Mouse (Mus musculus) G1E-ER4 (cell line): ENCODE results near the gene Bcl11a. TPM values are rescaled to one million over a fixed set of nuclear protein-coding genes. Genes with fewer than 3 reads are reported as not detected.

Experiments
- GATA1 ChIP-seq: IDR thresholded peaks from one replicate; pipeline ENCODE4 v1.8.0; 2012; ENCODE audit warnings: low read length, inconsistent platforms
- polyA plus RNA-seq: library from polyadenylated mRNA; stranded (reverse); fragments of >175 nt; gene quantifications from 2 replicates; pipeline ENCODE4 v1.2.3, GENCODE M21; 2012

The Bcl11a gene
- polyA plus RNA-seq: 112 and 115 TPM in 2 replicates

DNA sequence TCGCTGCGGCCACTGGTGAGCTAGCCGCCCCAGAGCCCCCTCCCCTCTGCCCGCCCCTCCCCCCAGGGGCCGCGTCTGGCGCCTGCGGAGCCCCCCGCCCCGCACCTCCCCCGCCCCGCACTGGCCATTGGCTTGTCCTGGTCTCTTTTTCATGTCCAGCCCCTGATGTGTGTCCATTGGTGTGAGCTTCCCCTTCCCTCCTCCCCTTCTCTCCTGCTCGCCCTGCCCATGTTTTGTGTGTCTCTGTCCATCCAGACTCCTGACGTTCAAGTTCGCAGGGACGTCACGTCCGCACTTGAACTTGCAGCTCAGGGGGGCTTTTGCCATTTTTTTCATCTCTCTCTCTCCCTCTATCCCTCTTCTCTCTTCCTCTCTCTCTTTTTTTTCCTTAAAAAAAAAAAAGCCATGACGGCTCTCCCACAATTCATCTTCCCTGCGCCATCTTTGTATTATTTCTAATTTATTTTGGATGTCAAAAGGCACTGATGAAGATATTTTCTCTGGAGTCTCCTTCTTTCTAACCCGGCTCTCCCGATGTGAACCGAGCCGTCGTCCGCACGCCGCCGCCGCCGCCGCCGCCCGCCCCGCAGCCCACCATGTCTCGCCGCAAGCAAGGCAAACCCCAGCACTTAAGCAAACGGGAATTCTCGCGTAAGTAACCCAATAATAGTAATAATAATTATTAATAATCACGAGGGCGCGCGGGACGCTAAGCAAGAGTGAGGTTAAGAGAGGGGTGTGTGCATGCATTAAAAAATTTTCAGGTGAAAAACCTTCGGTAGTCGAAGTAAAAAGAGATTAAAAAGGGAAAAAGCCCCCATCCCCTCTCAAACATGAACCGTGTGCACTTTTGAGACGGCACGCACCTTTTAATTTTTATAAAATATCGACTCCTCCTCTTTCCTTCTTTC lies at the start of gene Bcl11a:
Gene Bcl11a (plus strand): TSS at position 262 of the 911 bp plus-strand sequence.
- TF ChIP-seq GATA1: no peak

GRCm38 (mm10) chr11:24044025-24044424 lies 33.8 kb upstream of the Bcl11a start:
- no peak for TF ChIP-seq GATA1

DNA sequence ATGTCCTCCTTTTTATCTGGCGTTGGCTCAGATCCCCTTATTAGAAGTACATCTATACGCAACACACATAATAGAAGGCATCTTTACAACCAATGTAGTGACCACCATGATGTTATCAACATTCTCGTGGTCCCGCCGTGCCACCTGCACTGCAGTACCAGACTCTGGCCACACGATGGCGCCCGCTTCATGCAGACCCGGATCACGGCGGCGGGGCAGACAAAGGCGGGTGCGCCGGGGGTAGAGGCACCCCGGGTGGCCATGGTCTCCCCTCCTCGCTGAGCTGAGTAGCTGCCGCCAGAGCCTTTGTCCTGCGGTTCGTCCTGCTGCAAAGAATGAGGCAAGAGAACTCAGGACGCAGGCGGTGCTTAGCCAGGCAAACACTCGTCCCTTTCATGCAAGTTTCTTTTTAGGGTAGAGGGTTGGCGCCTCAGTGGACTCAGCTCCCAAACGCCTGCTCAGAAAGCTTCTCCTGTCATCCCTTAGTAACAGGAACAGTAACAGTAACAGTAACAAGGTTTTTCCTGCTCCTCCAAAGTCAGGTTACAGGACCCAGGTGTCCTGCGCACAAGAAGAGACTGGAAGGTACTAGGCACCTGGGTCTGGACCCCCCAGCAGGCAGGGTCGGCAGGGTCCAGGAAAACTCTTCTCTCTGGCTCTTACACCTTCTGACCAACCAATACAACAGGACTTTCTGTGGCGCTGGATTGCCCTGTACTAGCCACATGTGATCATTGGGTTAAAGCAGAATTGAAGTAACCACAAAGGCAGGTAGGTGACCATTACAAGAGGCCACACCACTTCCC lies 28.4 kb upstream of the Bcl11a start:
- no peak for TF ChIP-seq GATA1

DNA sequence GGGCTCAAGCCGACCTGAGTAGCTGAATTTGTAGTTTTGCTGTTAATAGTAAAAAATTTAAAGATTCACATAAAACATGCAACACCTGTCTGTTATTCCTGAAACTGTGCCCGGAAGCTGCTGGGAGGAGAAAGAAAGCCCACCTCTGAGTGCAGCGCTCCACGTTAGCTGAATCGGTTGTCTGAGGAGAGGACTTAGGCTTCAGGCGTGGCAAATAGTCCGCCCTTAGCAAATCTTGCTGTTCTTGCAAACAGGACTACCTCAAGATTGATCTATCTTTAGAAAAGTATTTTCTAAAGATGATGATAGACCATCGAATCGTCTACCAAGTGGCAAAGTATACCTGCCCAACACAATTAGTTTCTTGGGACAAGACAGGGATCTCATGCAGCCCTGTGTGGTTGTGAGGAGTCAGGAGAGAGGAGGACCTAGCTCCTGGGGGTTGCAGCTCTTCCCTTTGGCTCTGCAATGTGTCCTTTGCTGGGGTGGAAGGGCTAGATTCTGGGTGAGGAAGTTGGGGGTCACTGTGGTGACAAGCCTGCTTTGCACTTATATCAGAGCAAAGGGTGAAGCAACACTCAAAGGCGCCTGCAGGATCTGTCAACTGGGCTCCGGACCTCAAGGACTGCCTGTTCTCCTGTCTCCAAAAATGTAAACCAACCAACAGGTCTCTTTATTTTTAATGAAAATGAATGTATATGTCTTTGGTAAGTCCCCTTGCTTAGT lies 27.7 kb upstream of the Bcl11a start:
- no peak for TF ChIP-seq GATA1

GRCm38 (mm10) chr11:24052882-24053281 lies 25.0 kb upstream of the Bcl11a start:
- no peak for TF ChIP-seq GATA1

DNA sequence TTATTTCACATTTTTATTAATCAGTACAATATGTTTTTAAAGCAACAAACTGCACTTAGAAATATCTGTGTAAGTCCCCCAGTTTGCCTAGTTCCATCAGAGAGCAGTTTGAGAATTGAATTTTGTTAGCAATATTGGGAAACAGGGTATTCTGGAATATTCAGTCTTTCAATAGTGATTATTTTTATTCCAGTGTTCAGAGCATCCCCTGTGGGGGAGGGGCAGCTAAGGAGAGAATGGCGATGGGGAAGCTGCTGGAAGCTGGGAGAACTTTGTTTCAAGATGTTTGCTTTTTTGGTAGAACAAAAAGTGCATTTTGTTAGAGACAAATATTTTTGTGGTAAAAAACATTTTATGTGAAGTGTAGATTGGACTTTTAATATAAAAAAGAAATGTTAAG lies 18.7 kb upstream of the Bcl11a start:
- TF ChIP-seq GATA1: no peak

DNA sequence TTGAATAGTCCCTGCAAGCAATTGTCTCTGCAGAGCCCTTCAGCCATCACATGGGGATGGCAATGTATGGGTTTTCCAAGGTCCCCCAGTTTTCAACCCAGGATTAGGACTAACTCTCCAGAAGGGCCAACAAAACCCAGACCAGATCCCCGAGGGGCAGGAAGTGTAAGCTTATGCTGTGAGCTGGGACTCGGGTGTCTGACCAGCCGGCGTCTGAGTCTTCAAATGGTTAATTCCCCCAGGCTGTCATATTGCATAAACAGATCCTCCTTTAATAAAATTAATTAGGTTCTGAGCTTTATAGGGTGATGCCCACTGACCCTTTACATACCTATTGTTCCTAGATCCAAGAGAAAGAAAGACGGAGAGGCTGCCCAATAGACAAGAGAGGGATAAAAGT lies 17.4 kb upstream of the Bcl11a start:
- TF ChIP-seq GATA1: no peak

GRCm38 (mm10) chr11:24061819-24062218 lies 16.0 kb upstream of the Bcl11a start:
- no peak for TF ChIP-seq GATA1

DNA sequence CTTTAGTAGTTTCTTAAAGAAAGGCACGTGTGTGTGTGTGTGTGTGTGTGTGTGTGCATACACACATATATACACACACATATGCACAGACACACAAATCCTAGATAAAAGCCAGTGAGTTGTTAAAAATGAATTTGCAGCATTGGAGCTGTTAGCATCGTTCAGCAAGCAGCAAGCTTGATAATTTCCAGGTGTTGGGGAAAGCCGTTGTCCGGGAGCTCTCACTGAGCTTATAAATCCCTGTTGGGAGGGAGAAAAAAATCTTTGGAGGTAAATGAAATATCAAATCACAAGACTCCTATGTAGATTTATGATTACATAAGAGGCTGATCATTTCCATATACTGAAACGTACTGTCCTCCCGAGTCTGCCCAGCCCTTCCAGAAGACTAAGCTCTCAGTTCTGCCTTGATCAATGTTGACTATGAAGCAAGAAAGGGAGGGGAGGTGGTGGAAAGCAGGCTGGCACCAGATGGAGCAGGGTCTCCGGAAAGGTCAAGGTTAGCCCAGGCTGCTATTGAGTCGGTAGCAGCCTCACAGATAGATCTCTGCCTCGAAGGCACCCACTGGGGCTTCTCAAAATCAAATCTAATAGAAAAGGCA lies 15.3 kb upstream of the Bcl11a start:
- no peak for TF ChIP-seq GATA1

- no peak for TF ChIP-seq GATA1
Observed at GRCm38 (mm10) chr11:24064221-24064620, 13.6 kb upstream of the Bcl11a start.

DNA sequence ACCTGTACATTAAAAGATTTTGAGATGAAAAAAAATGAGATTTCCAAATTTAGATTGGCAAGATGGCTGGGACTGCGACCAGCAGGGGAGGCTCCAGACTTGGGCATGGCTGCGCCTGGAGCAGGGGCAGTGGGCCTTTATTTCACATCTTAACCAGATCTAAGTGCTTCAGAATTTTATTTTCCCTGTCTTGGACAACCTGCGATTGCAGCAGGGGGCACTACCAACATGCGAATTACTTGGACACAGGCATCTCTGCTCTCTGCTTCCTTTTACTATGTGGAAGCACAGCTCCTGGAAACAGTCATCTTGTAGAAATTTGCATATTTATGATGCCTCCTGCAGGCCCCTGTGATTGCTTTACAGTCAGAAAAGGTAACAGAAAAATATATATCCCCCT lies 12.5 kb upstream of the Bcl11a start:
- no peak for TF ChIP-seq GATA1

DNA sequence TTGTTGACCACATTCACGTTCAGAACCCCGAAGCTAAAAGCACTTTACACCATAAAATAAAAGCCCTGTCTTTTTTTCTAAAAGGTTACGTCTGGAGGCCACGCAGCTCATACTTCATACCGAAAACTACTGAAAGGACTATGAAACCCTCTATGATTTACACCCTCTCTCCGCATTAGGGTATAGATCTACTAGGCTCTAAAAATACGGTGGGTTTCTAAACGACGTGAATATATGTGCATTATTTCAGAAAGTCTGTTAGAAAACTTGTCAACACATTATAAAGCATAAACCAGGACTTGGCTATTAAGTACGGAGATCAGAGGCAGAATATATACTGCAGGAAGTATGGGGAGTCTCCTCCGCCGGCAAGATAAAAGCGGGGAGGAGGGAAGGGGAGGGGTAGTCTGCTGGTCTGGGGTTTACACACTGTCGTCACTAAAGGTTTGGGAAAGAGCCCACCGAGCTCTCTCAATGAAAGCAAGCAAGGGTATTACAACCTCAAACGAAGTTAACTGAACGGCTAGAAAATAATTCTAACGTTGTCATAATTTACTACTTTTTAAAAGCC lies 3.8 kb upstream of the Bcl11a start:
- TF ChIP-seq GATA1: no peak

DNA sequence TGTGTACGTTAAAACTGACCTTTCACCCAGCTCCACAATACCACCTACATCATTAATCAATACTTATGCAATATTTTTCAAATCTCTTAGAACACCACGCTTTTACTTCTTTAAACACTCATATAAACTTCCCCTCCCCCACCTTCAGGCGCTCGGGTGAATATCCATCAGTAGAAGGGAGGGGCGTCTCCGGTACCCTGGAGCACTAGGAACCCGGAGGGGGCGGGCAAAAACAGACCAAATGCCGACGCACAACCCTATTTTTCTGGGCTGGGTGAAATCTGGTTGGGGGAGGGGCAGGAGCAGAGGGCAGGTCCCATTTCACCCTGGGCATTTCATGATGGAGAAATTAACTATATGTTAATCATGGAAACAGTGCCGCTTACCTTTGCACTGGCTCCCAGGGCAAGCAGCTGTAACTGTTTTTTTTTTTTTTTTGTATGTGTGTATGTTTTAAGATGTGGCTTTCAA lies 3.2 kb upstream of the Bcl11a start, which contains the start of gene A830031A19Rik:
Gene A830031A19Rik (minus strand): TSS at position 421 of the 471 bp plus-strand sequence.
- TF ChIP-seq GATA1: no peak

GRCm38 (mm10) chr11:24075486-24076126 lies 2.2 kb upstream of the Bcl11a start:
- TF ChIP-seq GATA1: no peak
